Mouse (Mus musculus): ENCODE results near the gene Ergic3. TPM values are rescaled to one million over a fixed set of nuclear protein-coding genes. Genes with fewer than 3 reads are reported as not detected.

Gene Ergic3
- 184 and 185 TPM in 2 replicates for polyA plus RNA-seq (2016; fragmentation: Nextera tagmentation; extraction: Ambion mirVana)

DNA sequence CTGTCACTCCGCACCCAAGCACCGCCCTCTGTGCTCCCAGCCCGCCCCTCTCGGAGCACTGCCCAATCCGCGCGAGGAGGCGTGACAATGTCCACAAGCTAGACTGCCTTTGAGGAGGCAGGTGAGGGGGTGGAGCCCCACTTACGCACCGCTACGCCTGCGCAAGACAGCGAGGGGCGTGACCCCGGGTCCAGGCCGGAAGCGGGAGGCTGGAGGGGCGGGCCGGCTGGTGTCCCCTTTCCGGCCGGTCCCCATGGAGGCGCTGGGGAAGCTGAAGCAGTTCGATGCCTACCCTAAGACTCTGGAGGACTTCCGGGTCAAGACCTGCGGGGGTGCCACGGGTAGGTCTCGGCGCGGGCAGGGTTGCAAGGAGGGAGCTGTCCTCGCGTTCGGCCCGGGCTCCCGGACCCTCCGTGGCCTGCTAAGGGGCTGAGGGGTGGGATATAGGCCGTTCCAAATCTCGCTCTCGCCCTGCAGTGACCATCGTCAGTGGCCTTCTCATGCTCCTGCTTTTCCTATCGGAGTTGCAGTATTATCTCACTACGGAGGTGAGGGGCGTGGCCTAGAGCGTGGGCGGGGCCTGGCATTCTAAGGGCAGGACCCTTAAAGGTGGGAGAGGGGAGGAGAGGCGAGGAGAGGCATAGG is at the start of gene Ergic3, which contains the start of gene 6430550D23Rik:
TSS of gene Ergic3 (plus strand) at position 158 of the 645 bp plus-strand sequence.
TSS of gene 6430550D23Rik (minus strand) at position 90 of the 645 bp plus-strand sequence.
- H3K4me1 ChIP-seq (replicated peaks) = peaks cover 11% of the 10 kb centered on the region

DNA sequence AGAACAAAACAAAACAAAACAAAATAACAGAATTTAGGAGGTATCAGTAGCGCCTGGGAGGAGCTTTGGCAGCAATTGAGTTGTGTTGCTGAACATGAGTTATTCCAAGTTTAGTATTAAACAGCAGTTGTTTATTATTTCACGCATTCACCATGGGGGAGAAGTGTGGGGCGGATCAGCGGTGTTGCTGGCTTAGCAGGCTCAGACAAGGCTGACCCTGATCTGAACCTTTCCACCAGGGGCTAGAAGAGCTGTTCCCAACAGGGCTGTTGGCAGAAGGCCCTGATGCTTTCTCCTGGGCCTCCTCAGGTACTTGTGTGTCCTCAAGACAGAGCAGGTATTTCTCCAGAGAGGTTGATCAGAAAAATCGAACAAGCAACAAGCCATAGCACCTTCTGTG is 47.9 kb upstream of the Ergic3 start:
- 91% methylated on average over 5 of the region's 5 CpGs for WGBS

More for the DNA sequence above, at the start of gene Ergic3, which contains the start of gene 6430550D23Rik:
- peak within 1 kb of the TSS; percentile 76 for H3K4me2 ChIP-seq
- peaks cover 41% of the 10 kb centered on the region for H3K36me3 ChIP-seq
- ATAC-seq (ENCODE audit: insufficient number of reproducible peaks, insufficient read depth, low FRiP score, low TSS enrichment, low read depth) = peak; percentile 99
- under 1% methylated on average over 45 of the region's 45 CpGs for WGBS
- H3K9ac ChIP-seq (replicated peaks) = peak within 1 kb of the TSS; percentile 71
- peak within 1 kb of the TSS; percentile 85 for H3K4me3 ChIP-seq (replicated peaks)
- H3K27ac ChIP-seq = peak within 1 kb of the TSS; percentile 80; the same call in 1 of the 2 replicates
- no peaks in the 10 kb centered on the region for H3K27me3 ChIP-seq
- 0 out of 2 replicates have a peak, but pooled peaks cover 4% of the 10 kb centered on the region for H3K9me3 ChIP-seq

DNA sequence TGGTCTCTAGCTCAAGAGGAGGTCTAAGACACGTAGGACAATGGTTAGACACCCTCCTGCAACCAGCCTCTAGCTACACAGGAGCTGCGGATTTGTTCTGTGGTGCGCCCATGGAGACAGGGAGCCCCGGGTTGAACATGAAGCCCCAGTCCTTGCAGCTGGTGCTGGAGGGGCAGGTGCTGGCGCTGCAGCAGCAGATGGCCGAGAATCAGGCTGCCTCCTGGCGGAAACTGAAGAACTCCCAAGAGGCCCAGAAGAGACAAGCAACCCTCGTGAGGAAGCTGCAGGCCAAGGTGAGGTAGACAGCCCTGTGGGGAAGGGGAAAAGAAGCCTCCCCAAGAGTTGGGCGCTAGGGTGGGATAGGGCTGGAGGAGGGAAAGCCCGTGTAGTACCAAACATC is 46.0 kb upstream of the Ergic3 start:
- 87% methylated on average over 10 of the region's 10 CpGs for WGBS
- H3K9me3 ChIP-seq = no peaks in the 10 kb centered on the region
- no peaks in the 10 kb centered on the region; the same call in 1 of the 2 replicates for H3K4me1 ChIP-seq (replicated peaks)
- no peaks in the 10 kb centered on the region for H3K27me3 ChIP-seq
- no peak overlapping the region for H3K4me3 ChIP-seq (replicated peaks)
- H3K36me3 ChIP-seq = peaks cover 63% of the 10 kb centered on the region
- no peak overlapping the region for H3K27ac ChIP-seq
- no peak overlapping the region for H3K4me2 ChIP-seq
- H3K9ac ChIP-seq (replicated peaks) = no peak overlapping the region
- ATAC-seq (ENCODE audit: insufficient number of reproducible peaks, insufficient read depth, low FRiP score, low TSS enrichment, low read depth) = no peak

More for the DNA sequence above, 47.9 kb upstream of the Ergic3 start:
- no peak overlapping the region for H3K9ac ChIP-seq (replicated peaks)
- H3K9me3 ChIP-seq = no peaks in the 10 kb centered on the region
- H3K27ac ChIP-seq = no peak overlapping the region
- H3K4me2 ChIP-seq = no peak overlapping the region
- H3K27me3 ChIP-seq = no peaks in the 10 kb centered on the region
- ATAC-seq (ENCODE audit: insufficient number of reproducible peaks, insufficient read depth, low FRiP score, low TSS enrichment, low read depth) = no peak
- H3K4me3 ChIP-seq (replicated peaks) = no peak overlapping the region
- H3K4me1 ChIP-seq (replicated peaks) = no peaks in the 10 kb centered on the region; the same call in 1 of the 2 replicates
- peaks cover 46% of the 10 kb centered on the region for H3K36me3 ChIP-seq

DNA sequence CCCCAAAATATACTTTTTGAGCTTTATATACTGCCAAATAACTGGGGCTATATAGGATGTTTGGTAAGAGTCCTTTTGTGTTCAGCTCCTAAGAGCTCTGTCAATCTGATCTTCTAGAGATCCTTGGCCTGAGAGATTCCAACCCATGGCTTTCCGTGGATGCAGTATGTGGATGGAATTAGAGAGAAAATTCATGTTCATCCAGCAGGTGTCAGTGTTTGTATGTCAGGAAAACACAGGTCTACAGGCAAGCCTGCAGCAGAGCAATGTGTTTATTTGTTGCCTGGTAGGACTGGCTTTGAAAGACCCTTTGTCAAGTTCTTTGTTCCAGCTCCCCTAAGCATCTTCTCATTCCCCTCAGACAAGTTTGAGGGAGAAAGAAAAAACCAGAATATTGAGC is 44.9 kb upstream of the Ergic3 start:
- Histone ChIP-seq H3K9me3 (no peaks in the 10 kb centered on the region), H3K4me2 (no peak overlapping the region), H3K4me1 (replicated peaks) (no peaks in the 10 kb centered on the region), H3K27me3 (no peaks in the 10 kb centered on the region), H3K36me3 (peaks cover 74% of the 10 kb centered on the region), H3K9ac (replicated peaks) (no peak overlapping the region), H3K4me3 (replicated peaks) (no peak overlapping the region), H3K27ac (no peak overlapping the region)
- ATAC-seq (ENCODE audit: insufficient number of reproducible peaks, insufficient read depth, low FRiP score, low TSS enrichment, low read depth) = no peak
- 54% methylated on average over 1 of the region's 1 CpGs for WGBS

DNA sequence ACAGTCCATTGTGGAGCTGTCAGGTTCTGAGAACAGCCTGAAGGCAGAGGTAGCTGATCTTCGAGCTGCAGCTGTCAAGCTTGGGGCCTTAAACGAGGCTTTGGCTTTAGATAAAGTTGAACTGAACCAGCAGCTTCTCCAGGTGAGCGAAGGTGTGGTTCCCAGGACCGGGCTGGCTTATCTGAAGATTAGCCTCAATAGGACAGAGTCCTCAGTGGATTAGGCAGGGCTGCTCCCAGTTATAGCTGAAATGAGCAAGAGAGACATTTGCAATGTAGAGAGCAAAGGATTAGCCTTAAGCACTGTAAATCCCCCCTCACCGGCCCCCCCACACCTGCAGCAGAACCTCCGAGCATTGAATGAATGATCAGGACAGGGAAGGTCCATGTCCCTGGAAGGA is 34.5 kb upstream of the Ergic3 start:
- H3K27me3 ChIP-seq = no peaks in the 10 kb centered on the region
- no peaks in the 10 kb centered on the region for H3K4me1 ChIP-seq (replicated peaks)
- H3K9ac ChIP-seq (replicated peaks) = no peak overlapping the region
- no peaks in the 10 kb centered on the region for H3K9me3 ChIP-seq
- no peak overlapping the region for H3K27ac ChIP-seq
- no peak for ATAC-seq (ENCODE audit: insufficient number of reproducible peaks, insufficient read depth, low FRiP score, low TSS enrichment, low read depth)
- no peak overlapping the region for H3K4me2 ChIP-seq
- peaks cover 93% of the 10 kb centered on the region for H3K36me3 ChIP-seq
- WGBS = 90% methylated on average over 6 of the region's 6 CpGs
- H3K4me3 ChIP-seq (replicated peaks) = no peak overlapping the region

DNA sequence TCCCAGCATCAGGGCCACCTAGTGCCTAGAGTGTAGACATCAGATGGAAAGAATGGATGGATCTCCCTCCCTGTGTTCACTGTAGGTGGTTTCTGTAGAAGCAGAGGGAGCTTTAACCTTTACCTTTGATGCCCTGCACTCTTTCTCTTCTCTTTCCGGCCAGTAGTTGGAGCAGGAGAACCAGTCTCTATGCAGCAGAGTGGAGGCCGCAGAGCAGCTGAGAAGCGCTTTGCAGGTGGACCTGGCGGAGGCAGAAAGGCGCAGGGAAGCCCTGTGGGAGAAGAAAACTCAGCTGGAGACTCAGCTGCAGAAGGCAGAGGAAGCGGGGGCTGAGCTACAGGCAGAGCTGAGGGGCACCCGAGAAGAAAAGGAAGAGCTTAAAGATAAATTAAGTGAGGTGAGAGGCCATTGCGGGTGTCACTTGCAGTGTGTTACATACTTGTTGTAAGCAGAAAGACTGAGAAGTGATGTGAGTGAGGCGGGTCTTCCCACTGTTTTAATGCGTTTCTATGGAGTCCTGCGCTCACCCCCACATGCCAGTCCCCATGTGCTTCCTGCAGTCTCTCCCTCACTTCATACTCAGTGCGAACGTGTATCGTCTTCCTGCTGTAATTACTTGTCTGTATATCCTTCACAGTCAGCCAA is 33.6 kb upstream of the Ergic3 start:
- H3K36me3 ChIP-seq = peaks cover 93% of the 10 kb centered on the region
- WGBS = 79% methylated on average over 14 of the region's 14 CpGs

DNA sequence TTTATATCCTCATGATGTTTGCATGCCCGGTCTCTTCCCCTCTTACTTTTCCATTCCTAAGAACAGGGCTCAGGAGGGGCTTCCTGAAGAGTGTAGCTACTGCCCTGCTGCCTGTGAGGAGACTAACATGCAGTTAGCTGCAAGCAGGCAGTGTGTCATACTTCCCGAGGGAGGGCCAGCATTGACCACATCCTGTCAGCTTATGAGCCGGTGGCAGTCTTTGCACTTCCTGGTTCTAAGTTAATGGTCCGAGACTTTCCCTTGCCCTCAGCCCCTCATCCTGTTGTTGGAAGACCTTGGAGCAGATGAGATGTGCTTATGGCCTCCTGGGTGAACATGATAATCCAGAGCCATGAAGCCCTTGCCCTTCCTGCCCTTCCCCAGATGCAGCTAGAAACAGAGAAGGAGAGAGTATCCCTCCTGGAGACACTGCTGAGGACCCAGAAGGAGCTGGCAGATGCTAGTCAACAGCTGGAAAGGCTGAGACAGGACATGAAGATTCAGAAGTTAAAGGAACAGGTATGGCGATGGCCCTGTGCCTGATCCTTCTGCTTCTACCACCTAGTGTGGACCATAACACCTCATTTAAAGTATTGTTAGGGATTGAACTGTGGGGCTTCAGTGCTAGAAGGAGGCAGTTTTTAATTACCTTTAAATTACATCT is 28.4 kb upstream of the Ergic3 start:
- no peaks in the 10 kb centered on the region for H3K9me3 ChIP-seq
- no peak overlapping the region for H3K9ac ChIP-seq (replicated peaks)
- WGBS = 82% methylated on average over 5 of the region's 5 CpGs
- no peak overlapping the region for H3K27ac ChIP-seq
- H3K27me3 ChIP-seq = no peaks in the 10 kb centered on the region
- no peaks in the 10 kb centered on the region for H3K4me1 ChIP-seq (replicated peaks)
- peaks cover 97% of the 10 kb centered on the region for H3K36me3 ChIP-seq
- no peak for ATAC-seq (ENCODE audit: insufficient number of reproducible peaks, insufficient read depth, low FRiP score, low TSS enrichment, low read depth)
- no peak overlapping the region for H3K4me2 ChIP-seq
- no peak overlapping the region for H3K4me3 ChIP-seq (replicated peaks)

More for the DNA sequence above, 33.6 kb upstream of the Ergic3 start:
- Histone ChIP-seq H3K9me3 (no peaks in the 10 kb centered on the region), H3K4me2 (no peak overlapping the region), H3K4me3 (replicated peaks) (no peak overlapping the region), H3K27me3 (no peaks in the 10 kb centered on the region), H3K9ac (replicated peaks) (no peak overlapping the region), H3K27ac (no peak overlapping the region), H3K4me1 (replicated peaks) (no peaks in the 10 kb centered on the region)
- no peak for ATAC-seq (ENCODE audit: insufficient number of reproducible peaks, insufficient read depth, low FRiP score, low TSS enrichment, low read depth)

DNA sequence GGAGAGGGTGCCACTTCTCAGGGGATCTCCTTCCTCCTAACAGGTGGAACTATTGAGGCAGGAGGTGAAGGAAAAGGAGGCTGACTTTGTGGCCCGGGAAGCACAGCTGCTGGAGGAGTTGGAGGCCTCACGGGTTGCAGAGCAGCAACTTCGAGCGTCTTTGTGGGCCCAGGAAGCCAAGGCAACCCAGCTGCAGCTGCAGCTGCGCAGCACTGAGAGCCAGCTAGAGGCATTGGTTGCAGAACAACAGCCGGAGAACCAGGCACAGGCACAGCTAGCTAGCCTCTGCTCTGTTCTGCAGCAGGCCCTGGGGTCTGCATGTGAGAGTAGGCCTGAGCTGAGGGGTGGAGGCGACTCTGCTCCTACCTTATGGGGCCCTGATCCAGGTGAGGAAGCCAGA is 22.1 kb upstream of the Ergic3 start:
- Histone ChIP-seq H3K4me1 (replicated peaks) (no peaks in the 10 kb centered on the region), H3K36me3 (peaks cover 100% of the 10 kb centered on the region), H3K9me3 (no peaks in the 10 kb centered on the region), H3K4me3 (replicated peaks) (no peak overlapping the region), H3K27ac (no peak overlapping the region), H3K27me3 (no peaks in the 10 kb centered on the region), H3K9ac (replicated peaks) (no peak overlapping the region), H3K4me2 (no peak overlapping the region)
- ATAC-seq (ENCODE audit: insufficient number of reproducible peaks, insufficient read depth, low FRiP score, low TSS enrichment, low read depth) = no peak
- WGBS = 73% methylated on average over 7 of the region's 7 CpGs

DNA sequence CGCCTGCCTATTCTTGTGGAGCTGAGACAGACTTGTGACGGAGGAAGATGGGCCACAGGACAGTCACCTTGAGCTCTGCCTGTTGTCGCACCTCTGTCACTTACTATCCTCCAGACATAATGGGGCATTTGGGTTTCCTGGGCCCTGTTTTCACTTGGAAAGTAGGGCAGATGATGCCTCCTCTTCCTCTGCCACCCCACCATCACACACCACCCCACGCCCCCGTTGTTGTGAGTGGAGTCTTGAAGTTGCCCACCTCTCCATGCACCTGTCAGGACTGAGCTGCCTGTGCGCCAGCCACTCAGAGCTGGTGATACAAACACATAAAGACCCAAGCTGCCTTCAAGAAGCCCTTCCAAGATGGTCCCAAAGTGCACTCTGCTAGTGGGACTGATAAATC is 20.7 kb upstream of the Ergic3 start:
- WGBS = 93% methylated on average over 6 of the region's 6 CpGs
- H3K9me3 ChIP-seq = no peaks in the 10 kb centered on the region
- H3K27me3 ChIP-seq = no peaks in the 10 kb centered on the region
- H3K4me3 ChIP-seq (replicated peaks) = no peak overlapping the region
- no peak overlapping the region for H3K9ac ChIP-seq (replicated peaks)
- H3K4me1 ChIP-seq (replicated peaks) = no peaks in the 10 kb centered on the region
- no peak overlapping the region for H3K27ac ChIP-seq
- ATAC-seq (ENCODE audit: insufficient number of reproducible peaks, insufficient read depth, low FRiP score, low TSS enrichment, low read depth) = no peak
- H3K36me3 ChIP-seq = peaks cover 100% of the 10 kb centered on the region
- no peak overlapping the region for H3K4me2 ChIP-seq

DNA sequence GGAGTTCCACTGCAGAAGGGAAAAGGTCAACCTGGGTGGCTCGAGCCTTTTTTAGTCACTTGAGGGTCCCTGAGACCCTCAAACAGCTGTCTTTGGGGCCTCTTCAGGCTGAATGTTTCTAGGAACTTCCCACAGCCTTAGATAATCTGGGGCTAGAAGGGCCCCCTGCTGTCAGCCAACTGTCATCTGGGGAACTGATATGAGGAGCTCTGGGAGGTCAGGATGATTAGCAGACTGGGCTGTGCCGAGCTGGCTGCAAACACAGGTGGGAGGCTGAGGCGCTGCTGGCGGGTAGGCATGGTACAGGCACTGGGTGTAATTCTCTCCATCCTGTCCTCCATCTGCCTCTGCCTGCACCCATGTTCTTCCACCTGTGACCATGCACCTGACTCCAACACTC is 18.8 kb upstream of the Ergic3 start:
- Histone ChIP-seq H3K4me2 (no peak overlapping the region), H3K4me3 (replicated peaks) (no peak overlapping the region), H3K27ac (no peak overlapping the region), H3K9me3 (no peaks in the 10 kb centered on the region), H3K36me3 (peaks cover 100% of the 10 kb centered on the region), H3K27me3 (no peaks in the 10 kb centered on the region), H3K9ac (replicated peaks) (no peak overlapping the region), H3K4me1 (replicated peaks) (no peaks in the 10 kb centered on the region)
- ATAC-seq (ENCODE audit: insufficient number of reproducible peaks, insufficient read depth, low FRiP score, low TSS enrichment, low read depth) = no peak
- 72% methylated on average over 4 of the region's 4 CpGs for WGBS

DNA sequence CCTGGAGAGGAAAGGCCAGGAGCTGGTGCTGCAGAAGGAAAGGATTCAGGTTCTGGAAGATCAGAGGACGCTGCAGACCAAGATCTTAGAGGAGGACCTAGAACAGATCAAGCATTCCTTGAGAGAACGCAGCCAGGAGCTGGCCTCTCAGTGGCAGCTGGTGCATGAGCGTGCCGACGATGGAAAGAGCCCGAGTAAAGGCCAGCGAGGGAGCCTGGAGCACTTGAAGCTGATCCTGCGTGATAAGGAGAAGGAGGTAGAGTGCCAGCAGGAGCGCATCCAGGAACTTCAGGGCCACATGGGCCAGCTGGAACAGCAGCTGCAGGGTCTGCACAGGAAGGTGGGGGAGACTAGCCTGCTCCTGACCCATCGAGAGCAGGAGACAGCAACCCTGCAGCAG is 16.7 kb upstream of the Ergic3 start:
- H3K4me2 ChIP-seq = no peak overlapping the region
- H3K9ac ChIP-seq (replicated peaks) = no peak overlapping the region
- H3K27ac ChIP-seq = no peak overlapping the region
- no peak for ATAC-seq (ENCODE audit: insufficient number of reproducible peaks, insufficient read depth, low FRiP score, low TSS enrichment, low read depth)
- H3K4me3 ChIP-seq (replicated peaks) = no peak overlapping the region
- no peaks in the 10 kb centered on the region for H3K4me1 ChIP-seq (replicated peaks)
- no peaks in the 10 kb centered on the region for H3K9me3 ChIP-seq
- H3K36me3 ChIP-seq = peaks cover 100% of the 10 kb centered on the region
- H3K27me3 ChIP-seq = no peaks in the 10 kb centered on the region
- WGBS = 94% methylated on average over 10 of the region's 10 CpGs

All from limb, embryonic 12.5 days (tissue).